Mouse (Mus musculus): ENCODE measurements around the gene Rabgap1l. TPM values are rescaled to one million over a fixed set of nuclear protein-coding genes. Genes with fewer than 3 reads are reported as not detected.
"Not testable (repeated sequence)": the region's sequence is repeated elsewhere in the genome, so short reads cannot be mapped to it uniquely, and the experiment has no call there.

Rabgap1l gene
- total RNA-seq, 4 experiments from 2014 or later, result 202 to 244 (median 218) TPM

- no peak for DNase-seq (ENCODE audit: low spot score in 2 of 2)
Observed at GRCm38 (mm10) chr1:160703813-160704212, 89.2 kb downstream of the Rabgap1l start.

- peak; percentile 82 to 91 for DNase-seq (ENCODE audit: low spot score in 2 of 2)
Observed at GRCm38 (mm10) chr1:160693094-160693447, 99.9 kb downstream of the Rabgap1l start.

- DNase-seq (ENCODE audit: low spot score in 2 of 2), result no peak
Observed at GRCm38 (mm10) chr1:160692224-160693093, 100.6 kb downstream of the Rabgap1l start.

- no peak for DNase-seq (ENCODE audit: low spot score in 2 of 2)
Observed at GRCm38 (mm10) chr1:160691196-160691590, 101.8 kb downstream of the Rabgap1l start.

GRCm38 (mm10) chr1:160690516-160691195 is 102.4 kb downstream of the Rabgap1l start:
- DNase-seq (ENCODE audit: low spot score in 2 of 2), result no peak

- no peak for DNase-seq (ENCODE audit: low spot score in 2 of 2)
Observed at GRCm38 (mm10) chr1:160689511-160689910, 103.5 kb downstream of the Rabgap1l start.

GRCm38 (mm10) chr1:160684251-160684650 is 108.8 kb downstream of the Rabgap1l start:
- DNase-seq (ENCODE audit: low spot score in 2 of 2), result no peak

- DNase-seq (ENCODE audit: low spot score in 2 of 2), result no peak
Observed at GRCm38 (mm10) chr1:160681398-160682050, 111.5 kb downstream of the Rabgap1l start.

- DNase-seq (ENCODE audit: low spot score in 2 of 2), result no peak
Observed at GRCm38 (mm10) chr1:160674763-160675162, 118.2 kb downstream of the Rabgap1l start.

- no peak for DNase-seq (ENCODE audit: low spot score in 2 of 2)
Observed at GRCm38 (mm10) chr1:160672088-160672814, 120.8 kb downstream of the Rabgap1l start.

GRCm38 (mm10) chr1:160655806-160656470 is 137.1 kb downstream of the Rabgap1l start:
- DNase-seq (ENCODE audit: low spot score in 2 of 2), result no peak

- no peak for DNase-seq (ENCODE audit: low spot score in 2 of 2)
Observed at GRCm38 (mm10) chr1:160651691-160652090, 141.3 kb downstream of the Rabgap1l start.

- no peak for DNase-seq (ENCODE audit: low spot score in 2 of 2)
Observed at GRCm38 (mm10) chr1:160645416-160645815, 147.6 kb downstream of the Rabgap1l start.

- no peak for DNase-seq (ENCODE audit: low spot score in 2 of 2)
Observed at GRCm38 (mm10) chr1:160628213-160628932, 164.6 kb downstream of the Rabgap1l start.

- not testable (repeated sequence) for DNase-seq (ENCODE audit: low spot score in 2 of 2)
Observed at GRCm38 (mm10) chr1:160624354-160625120, 168.5 kb downstream of the Rabgap1l start.

GRCm38 (mm10) chr1:160618201-160618600 is 174.8 kb downstream of the Rabgap1l start:
- DNase-seq (ENCODE audit: low spot score in 2 of 2), result no peak

GRCm38 (mm10) chr1:160606425-160606824 is 186.6 kb downstream of the Rabgap1l start:
- DNase-seq (ENCODE audit: low spot score in 2 of 2), result no peak

GRCm38 (mm10) chr1:160603312-160603711 is 189.7 kb downstream of the Rabgap1l start:
- DNase-seq (ENCODE audit: low spot score in 2 of 2), result not testable (repeated sequence)

- no peak for DNase-seq (ENCODE audit: low spot score in 2 of 2)
Observed at GRCm38 (mm10) chr1:160597369-160597768, 195.6 kb downstream of the Rabgap1l start.

GRCm38 (mm10) chr1:160596948-160597270 is 196.1 kb downstream of the Rabgap1l start:
- no peak for DNase-seq (ENCODE audit: low spot score in 2 of 2)
